Mouse (Mus musculus) bone marrow, adult 2 months (tissue): ENCODE measurements around the gene 1700012B07Rik. TPM values are rescaled to one million over a fixed set of nuclear protein-coding genes. Genes with fewer than 3 reads are reported as not detected.

Source experiments
- H3K27ac ChIP-seq: fragments of 200-500 bp; 2 replicates; pipeline ENCODE4 v1.5.1; 2012; ENCODE audit warnings: low read depth, mild to moderate bottlenecking, control low read depth, inconsistent platforms, low read length; ENCODE audit not compliant: control insufficient read depth, poor library complexity, insufficient read depth
- H3K4me1 ChIP-seq: fragments of 200-500 bp; 2 replicates; pipeline ENCODE4 v1.6.1; 2011; ENCODE audit warnings: low read length; ENCODE audit not compliant: control insufficient read depth, insufficient read depth
- H3K4me3 ChIP-seq: fragments of 200-500 bp; replicated peaks from 2 replicates; pipeline ENCODE3; 2011; ENCODE audit warnings: mild to moderate bottlenecking, low read depth, low read length, control low read depth; ENCODE audit not compliant: control insufficient read depth
- CTCF ChIP-seq: fragments of 200-500 bp; IDR thresholded peaks from 2 replicates; pipeline ENCODE4 v1.5.1; 2011; ENCODE audit warnings: low read length, control low read depth; ENCODE audit not compliant: control insufficient read depth, insufficient read depth
- POLR2A ChIP-seq: fragments of 200-500 bp; IDR thresholded peaks from 2 replicates; pipeline ENCODE4 v1.6.1; 2011; ENCODE audit warnings: low read depth, mild to moderate bottlenecking, control low read depth, low read length, borderline replicate concordance; ENCODE audit not compliant: control insufficient read depth
- WGBS: fragments of 180-500 bp; shearing (Covaris S2); methylation state at CpG from one replicate; pipeline ENCODE4 v1.1.7; 2018; 5-methylcytosine and 5-hydroxymethylcytosine counted together
- polyA plus RNA-seq: library from polyadenylated mRNA; stranded (reverse); fragments of >200 nt; gene quantifications from 2 replicates; pipeline ENCODE4 v1.2.4, GENCODE M21; 2011; ENCODE audit warnings: low replicate concordance; ENCODE audit not compliant: missing spikeins, insufficient read depth, insufficient read length

The 1700012B07Rik gene
- polyA plus RNA-seq, 1 experiment = not detected

- Histone ChIP-seq H3K4me3 (no peak overlapping the region), H3K4me1 (no peaks in the 10 kb centered on the region), H3K27ac (no peak overlapping the region)
- 84% methylated on average over 5 of the region's 5 CpGs for WGBS
- TF ChIP-seq CTCF (no peak), POLR2A (no peak)
Observed at GRCm38 (mm10) chr11:109830368-109830767, 2.5 kb upstream of the 1700012B07Rik start.

DNA sequence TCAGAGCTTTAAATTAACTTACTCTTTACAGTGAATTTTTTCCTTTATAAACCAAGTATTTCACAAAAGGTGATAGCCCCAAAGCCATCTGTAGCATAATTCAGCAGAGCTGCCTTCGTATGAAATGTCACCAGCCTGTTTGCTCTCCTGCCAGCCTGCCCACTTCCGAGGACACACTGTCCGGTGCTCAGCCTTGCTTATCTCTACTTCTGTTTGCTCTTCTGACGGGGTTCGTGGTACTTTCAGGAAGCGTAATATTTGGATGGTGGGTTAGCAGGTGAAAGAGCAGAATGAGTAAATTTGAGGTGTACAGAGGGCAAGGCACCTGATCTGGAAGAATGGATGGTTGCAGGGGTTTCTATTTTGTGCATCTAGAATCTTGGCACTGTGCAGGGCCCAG is 5.6 kb downstream of the 1700012B07Rik start:
- WGBS = 20% methylated on average over 6 of the region's 6 CpGs
- Histone ChIP-seq H3K4me1 (no peaks in the 10 kb centered on the region), H3K4me3 (no peak overlapping the region), H3K27ac (no peak overlapping the region)
- no peak for TF ChIP-seq CTCF
- TF ChIP-seq POLR2A = no peak

DNA sequence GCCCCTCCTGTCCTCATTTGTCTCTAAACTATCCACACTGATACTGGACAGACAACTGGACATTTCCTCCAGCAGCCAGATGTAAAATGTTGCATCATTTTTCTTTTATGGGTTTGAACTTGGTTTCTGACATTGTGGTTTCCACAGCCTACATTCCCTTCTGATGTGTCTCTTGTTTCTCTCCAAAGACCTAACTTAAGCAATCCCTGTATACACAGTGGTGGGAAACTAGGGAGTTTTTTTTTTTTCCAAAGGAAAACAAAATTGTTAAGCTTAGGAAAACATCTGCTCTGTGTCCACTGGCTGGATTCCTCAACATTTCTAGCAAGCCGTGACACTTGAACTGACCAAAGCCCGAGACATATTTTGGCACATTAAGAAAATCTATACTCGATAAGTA is 10.4 kb downstream of the 1700012B07Rik start:
- H3K4me1 ChIP-seq = no peaks in the 10 kb centered on the region
- 82% methylated on average over 3 of the region's 3 CpGs for WGBS
- H3K27ac ChIP-seq = no peak overlapping the region
- H3K4me3 ChIP-seq = no peak overlapping the region
- TF ChIP-seq CTCF (no peak), POLR2A (no peak)

GRCm38 (mm10) chr11:109816911-109817310 is 10.9 kb downstream of the 1700012B07Rik start:
- H3K4me3 ChIP-seq = no peak overlapping the region
- no peaks in the 10 kb centered on the region for H3K4me1 ChIP-seq
- TF ChIP-seq POLR2A (no peak), CTCF (no peak)
- no peak overlapping the region for H3K27ac ChIP-seq
- WGBS = 55% methylated on average over 1 of the region's 1 CpGs

DNA sequence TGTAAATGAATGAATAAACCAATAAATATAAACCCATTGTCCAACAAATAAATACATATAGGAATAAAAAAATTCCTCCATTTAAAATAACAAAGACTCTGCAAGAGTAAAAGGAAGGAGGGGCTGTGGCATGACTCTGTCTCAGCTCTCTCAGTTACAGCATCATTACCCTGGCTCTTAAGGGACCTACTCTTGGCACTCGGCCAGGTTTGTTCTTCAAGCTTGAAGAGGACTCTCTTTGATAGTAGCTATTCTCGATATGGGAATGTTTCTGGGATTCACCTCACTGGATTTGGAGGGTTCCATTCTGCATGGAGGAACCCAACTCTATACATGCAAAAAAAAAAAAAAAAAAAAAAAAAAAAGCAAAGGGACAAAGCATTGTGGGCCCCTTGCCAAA is 16.1 kb downstream of the 1700012B07Rik start:
- Histone ChIP-seq H3K27ac (no peak overlapping the region), H3K4me3 (no peak overlapping the region), H3K4me1 (no peaks in the 10 kb centered on the region)
- 77% methylated on average over 2 of the region's 2 CpGs for WGBS
- TF ChIP-seq CTCF (no peak), POLR2A (no peak)

DNA sequence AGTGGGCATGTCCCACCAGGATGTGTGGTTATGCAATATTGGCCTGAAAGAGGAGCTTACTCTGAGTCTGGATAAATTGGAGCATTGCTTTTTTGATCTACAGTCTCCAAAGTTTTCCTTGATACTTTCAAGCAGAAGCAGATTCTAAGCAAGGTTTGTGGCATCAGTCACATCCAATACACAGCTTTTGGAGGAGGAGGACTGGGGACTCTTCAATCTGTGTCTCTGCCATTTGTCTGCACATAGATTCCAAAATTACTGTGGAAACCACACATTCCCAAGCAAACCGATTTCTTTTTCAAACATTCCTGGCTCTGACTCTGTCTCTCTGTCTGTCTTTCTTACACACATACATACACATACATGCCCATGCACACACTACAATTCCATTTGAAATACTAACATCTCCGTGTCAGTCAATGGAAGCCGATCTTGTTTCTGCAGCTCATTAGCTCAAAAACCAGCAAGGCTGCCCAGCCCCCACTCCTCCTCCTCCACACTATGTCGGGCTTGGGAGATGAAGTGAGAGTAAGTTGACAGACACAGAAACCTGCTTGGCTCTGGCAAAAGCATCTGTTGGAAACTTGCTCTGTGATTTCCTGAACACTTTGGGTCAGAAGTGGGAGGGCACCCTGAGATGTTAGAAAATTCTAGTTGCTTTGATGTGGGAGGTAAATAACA is 18.5 kb downstream of the 1700012B07Rik start:
- no peak overlapping the region for H3K27ac ChIP-seq
- no peak overlapping the region for H3K4me3 ChIP-seq
- TF ChIP-seq CTCF = no peak
- TF ChIP-seq POLR2A = no peak
- no peaks in the 10 kb centered on the region for H3K4me1 ChIP-seq
- 79% methylated on average over 4 of the region's 4 CpGs for WGBS

DNA sequence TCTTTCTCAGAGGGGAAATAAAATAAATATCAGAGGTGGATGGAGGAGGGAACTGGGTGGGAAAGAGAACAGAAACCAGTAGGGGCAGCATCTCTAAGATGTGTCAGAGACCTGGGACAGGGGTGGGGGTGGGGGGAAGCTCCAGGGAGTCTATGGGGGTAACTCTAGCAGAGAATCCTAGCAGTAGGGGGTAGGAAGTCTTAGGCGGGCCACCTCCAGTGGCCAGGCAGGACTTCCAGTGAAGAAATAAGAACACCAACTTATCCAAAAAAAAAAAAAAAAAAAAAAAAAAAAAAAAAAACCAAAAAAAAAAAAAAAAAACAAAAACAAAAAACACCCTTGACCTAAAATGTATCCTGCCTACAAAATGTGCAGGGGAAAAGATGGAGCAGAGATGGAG is 26.3 kb downstream of the 1700012B07Rik start:
- TF ChIP-seq CTCF (no peak), POLR2A (no peak)
- H3K4me1 ChIP-seq = no peaks in the 10 kb centered on the region; the same call in 1 of the 2 replicates
- 73% methylated on average over 1 of the region's 1 CpGs for WGBS
- H3K27ac ChIP-seq = no peak overlapping the region
- no peak overlapping the region for H3K4me3 ChIP-seq

- no peak overlapping the region for H3K27ac ChIP-seq
- H3K4me1 ChIP-seq = no peaks in the 10 kb centered on the region; the same call in 1 of the 2 replicates
- H3K4me3 ChIP-seq = no peak overlapping the region
- TF ChIP-seq POLR2A (no peak), CTCF (no peak)
- 59% methylated on average over 6 of the region's 6 CpGs for WGBS
Observed at GRCm38 (mm10) chr11:109797531-109797930, 30.3 kb downstream of the 1700012B07Rik start.
